In the genomic region with DNA sequence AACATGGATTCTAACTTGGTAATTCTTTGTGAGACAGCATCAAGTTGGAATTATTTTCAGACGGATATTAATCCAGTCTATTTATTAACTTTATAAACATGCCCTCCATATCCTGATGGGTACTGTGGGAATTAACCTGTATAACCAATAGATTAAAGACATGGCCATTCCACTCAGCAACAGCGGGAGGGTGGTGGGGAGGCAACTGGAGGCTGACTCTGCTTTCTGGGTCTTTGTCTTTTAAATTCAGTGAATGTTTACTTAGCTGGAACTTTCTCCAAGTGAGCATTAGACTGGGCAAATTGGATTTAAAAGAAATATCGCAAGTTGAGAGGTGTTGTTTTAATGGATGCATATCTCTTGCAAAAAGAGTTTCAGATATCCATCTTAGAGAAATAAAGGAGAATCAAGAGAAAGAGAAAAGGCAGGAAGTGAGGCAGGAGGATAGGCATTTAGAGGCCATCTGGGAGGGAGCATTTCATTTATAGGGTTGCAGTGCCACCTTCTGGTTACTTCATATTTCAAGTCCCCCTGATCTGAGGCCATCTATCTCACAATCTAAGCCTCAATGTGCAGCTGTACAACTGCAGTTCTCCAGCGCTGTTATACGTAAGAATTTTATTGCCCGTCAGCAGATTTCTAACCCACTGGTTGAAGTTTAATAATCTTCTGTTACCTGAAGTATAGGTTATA, we compare ENCODE assay signal across 8 mouse cellular contexts.
DNase-seq lines count a peak whose midpoint lies in the region; ATAC-seq and TF ChIP-seq lines count a peak whose summit lies in the region.

No protein-coding gene starts in this region.

- no peak for TF ChIP-seq EP300 in MEL (IDR thresholded peaks at IDR 0.05; ENCODE audit: low read depth in 1 of 2, low read length in 2 of 2)

- H3K4me1 ChIP-seq in MEL (ENCODE audit: control insufficient read depth in 1 of 2, insufficient read depth in 2 of 2, low read length in 2 of 2), result no peaks in the 10 kb centered on the region
- no peaks in the 10 kb centered on the region for H3K4me1 ChIP-seq in kidney, embryonic 14.5 days (ENCODE audit: control insufficient read depth, insufficient read depth, low read length)
- peaks cover 7% of the 10 kb centered on the region; the same call in 1 of the 2 replicates for H3K4me1 ChIP-seq in limb, embryonic 15.5 days
- no peaks in the 10 kb centered on the region for H3K4me1 ChIP-seq in neural tube, embryonic 14.5 days (ENCODE audit: control insufficient read depth, insufficient read depth, low read length)

- H3K27ac ChIP-seq in MEL (ENCODE audit: control insufficient read depth, low read depth, low read length), result no peak overlapping the region
- H3K27ac ChIP-seq in kidney, embryonic 14.5 days (ENCODE audit: low read depth, low read length), result no peak overlapping the region; the same call in 1 of the 2 replicates
- peak overlapping the region; percentile 38; the same call in 1 of the 2 replicates for H3K27ac ChIP-seq in limb, embryonic 15.5 days
- no peak overlapping the region for H3K27ac ChIP-seq in neural tube, embryonic 14.5 days (ENCODE audit: low read depth, low read length)

- no peaks in the 10 kb centered on the region for H3K36me3 ChIP-seq in MEL (ENCODE audit: control insufficient read depth in 1 of 2, insufficient read depth in 2 of 2, low read length in 2 of 2)
- H3K36me3 ChIP-seq in kidney, embryonic 14.5 days (ENCODE audit: control insufficient read depth, insufficient read depth, low read length), result no peaks in the 10 kb centered on the region
- H3K36me3 ChIP-seq in limb, embryonic 15.5 days, result no peaks in the 10 kb centered on the region
- H3K36me3 ChIP-seq in neural tube, embryonic 14.5 days (ENCODE audit: control insufficient read depth, insufficient read depth, low read length), result no peaks in the 10 kb centered on the region

- TF ChIP-seq RAD21 in MEL (IDR thresholded peaks at IDR 0.05; ENCODE audit: low read depth, low read length), result peak; percentile 80

- H3K9me3 ChIP-seq in MEL (replicated peaks; ENCODE audit: insufficient read depth, low read length), result no peaks in the 10 kb centered on the region
- H3K9me3 ChIP-seq in kidney, embryonic 14.5 days (ENCODE audit: control insufficient read depth, low read length), result no peaks in the 10 kb centered on the region
- H3K9me3 ChIP-seq in limb, embryonic 15.5 days, result no peaks in the 10 kb centered on the region
- no peaks in the 10 kb centered on the region for H3K9me3 ChIP-seq in neural tube, embryonic 14.5 days (ENCODE audit: control insufficient read depth, low read length)

- H3K27me3 ChIP-seq in MEL (ENCODE audit: control insufficient read depth in 1 of 2, insufficient read depth in 2 of 2, low read length in 2 of 2), result no peaks in the 10 kb centered on the region; a peak in 2 of 4 replicates
- H3K27me3 ChIP-seq in kidney, embryonic 14.5 days (ENCODE audit: control insufficient read depth, insufficient read depth, low read length), result no peaks in the 10 kb centered on the region
- H3K27me3 ChIP-seq in limb, embryonic 15.5 days, result no peaks in the 10 kb centered on the region
- no peaks in the 10 kb centered on the region for H3K27me3 ChIP-seq in neural tube, embryonic 14.5 days (ENCODE audit: control insufficient read depth, insufficient read depth, low read length)

- TF ChIP-seq POLR2A in MEL (IDR thresholded peaks at IDR 0.05; ENCODE audit: control insufficient read depth in 1 of 2, insufficient read depth in 1 of 2, low read depth in 1 of 2, low read length in 2 of 2, poor library complexity in 1 of 2), result no peak

- peak; percentile 20 to 71 (median 22); a peak in 3 of 6 replicates for TF ChIP-seq CTCF in MEL (IDR thresholded peaks at IDR 0.05 in 2 of 3, conservative IDR thresholded peaks at IDR 0.05 in 1 of 3; ENCODE audit: control insufficient read depth in 1 of 3, insufficient read depth in 1 of 3, low read depth in 2 of 3, low read length in 3 of 3, poor library complexity in 1 of 3, severe bottlenecking in 1 of 3)

- 13% methylated on average over 6 of the region's 6 CpGs for WGBS in kidney, embryonic 14.5 days
- WGBS in limb, embryonic 15.5 days, result 10% methylated on average over 6 of the region's 6 CpGs
- 14% methylated on average over 6 of the region's 6 CpGs for WGBS in neural tube, embryonic 14.5 days

- H3K4me3 ChIP-seq in MEL (ENCODE audit: control insufficient read depth in 1 of 2, insufficient read depth in 1 of 2, low read depth in 2 of 2, low read length in 2 of 2), result no peak overlapping the region
- no peak overlapping the region for H3K4me3 ChIP-seq in kidney, embryonic 14.5 days (ENCODE audit: low read length)
- no peak overlapping the region for H3K4me3 ChIP-seq in limb, embryonic 15.5 days
- no peak overlapping the region for H3K4me3 ChIP-seq in neural tube, embryonic 14.5 days (ENCODE audit: low read depth, low read length)

- H3K9ac ChIP-seq in MEL (ENCODE audit: control insufficient read depth, low read depth, low read length, poor library complexity, severe bottlenecking), result no peak overlapping the region
- H3K9ac ChIP-seq in kidney, embryonic 14.5 days (ENCODE audit: low read depth, low read length), result no peak overlapping the region
- H3K9ac ChIP-seq in limb, embryonic 15.5 days, result no peak overlapping the region
- no peak overlapping the region for H3K9ac ChIP-seq in neural tube, embryonic 14.5 days (replicated peaks; ENCODE audit: low read depth, low read length)

- no peaks in the 10 kb centered on the region for H3K79me2 ChIP-seq in MEL (ENCODE audit: control insufficient read depth, insufficient read depth, low read length, poor library complexity)

- intact Hi-C loops in gastrocnemius, postnatal 14 days (cut with DNase I; ENCODE audit: low total_unique reads), result no loop called here

- DNase-seq in 416B (ENCODE audit: low read depth) (peak; percentile 67), MEL (ENCODE audit: low read depth, low spot score) (peak; percentile 59)
- peak; percentile 5 to 47 for DNase-seq in cerebellum, postnatal 36 days
- DNase-seq in gastrocnemius, postnatal 14 days, result peak; percentile 10

- H3K4me2 ChIP-seq in kidney, embryonic 14.5 days (replicated peaks; ENCODE audit: low read depth, low read length), result no peak overlapping the region
- H3K4me2 ChIP-seq in limb, embryonic 15.5 days, result no peak overlapping the region
- no peak overlapping the region for H3K4me2 ChIP-seq in neural tube, embryonic 14.5 days (ENCODE audit: low read depth, low read length)

- peak; percentile 88 for ATAC-seq in kidney, embryonic 14.5 days (ENCODE audit: low FRiP score, low TSS enrichment)
- ATAC-seq in limb, embryonic 15.5 days (ENCODE audit: insufficient number of reproducible peaks, low FRiP score, low TSS enrichment, low read depth), result peak; percentile 69
- ATAC-seq in neural tube, embryonic 14.5 days (ENCODE audit: low read depth), result peak; percentile 81; the same call in 1 of the 2 replicates
- ATAC-seq in erythroid progenitor cell, adult 5-6 weeks (replicated peaks; ENCODE audit: low FRiP score, poor library complexity, severe bottlenecking), result no peak

TF ChIP-seq in MEL, 35 proteins besides CTCF, POLR2A, EP300 and RAD21:
- TF ChIP-seq ZC3H11A (IDR thresholded peaks at IDR 0.05; ENCODE audit: low read depth, low read length) (peak; percentile 45; the same call in 1 of the 2 replicates), CHD1 (IDR thresholded peaks at IDR 0.05; ENCODE audit: low read depth, low read length) (no peak), SMC3 (IDR thresholded peaks at IDR 0.05; ENCODE audit: low read depth, low read length) (peak; percentile 63)

Comparison
In these comparisons a context has a peak if more than half of its experiments do, and no peak if none do; other contexts are left out.
1. DNase-seq: peak in every context shown above with its lines; median percentile 67 in 416B; 59 in MEL; 26 in cerebellum, postnatal 36 days; 10 in gastrocnemius, postnatal 14 days.